Mouse (Mus musculus) limb, embryonic 12.5 days (tissue): Measurements from ENCODE around the gene 4930404H24Rik. TPM values are rescaled to one million over a fixed set of nuclear protein-coding genes. Genes with fewer than 3 reads are reported as not detected.
A peak's percentile ranks its signal among the peaks of the same experiment; 100 is the strongest.

Experiments
- ATAC-seq: fragments of 200-750 bp; cut with Nextera tagmentation; 2 replicates; pipeline ENCODE4 v1.8.0; 2017; ENCODE audit warnings: low read depth, moderate TSS enrichment; ENCODE audit not compliant: insufficient number of reproducible peaks, insufficient read depth, low FRiP score, low TSS enrichment
- H3K27ac ChIP-seq: fragments of 300-500 bp; sonication (generic); 2 replicates; pipeline ENCODE4 v1.5.1; 2016; ENCODE audit warnings: mild to moderate bottlenecking, moderate library complexity
- H3K27me3 ChIP-seq: fragments of 300-500 bp; sonication (generic); 2 replicates; pipeline ENCODE4 v1.6.1; 2016; ENCODE audit warnings: mild to moderate bottlenecking, moderate library complexity
- H3K36me3 ChIP-seq: fragments of 300-500 bp; sonication (generic); 2 replicates; pipeline ENCODE4 v1.6.1; 2016; ENCODE audit warnings: mild to moderate bottlenecking, moderate library complexity
- H3K4me1 ChIP-seq: fragments of 300-500 bp; sonication (generic); replicated peaks from 2 replicates; pipeline ENCODE4 v1.6.1; 2016
- H3K4me2 ChIP-seq: fragments of 300-500 bp; sonication (generic); 2 replicates; pipeline ENCODE4 v1.6.1; 2016; ENCODE audit warnings: mild to moderate bottlenecking, moderate library complexity
- H3K4me3 ChIP-seq: fragments of 300-500 bp; sonication (generic); replicated peaks from 2 replicates; pipeline ENCODE4 v1.5.1; 2016; ENCODE audit warnings: mild to moderate bottlenecking
- H3K9ac ChIP-seq: fragments of 300-500 bp; sonication (generic); replicated peaks from 2 replicates; pipeline ENCODE4 v1.6.1; 2016; ENCODE audit warnings: mild to moderate bottlenecking, moderate library complexity
- H3K9me3 ChIP-seq: fragments of 300-500 bp; sonication (generic); 2 replicates; pipeline ENCODE4 v1.6.1; 2016; ENCODE audit warnings: mild to moderate bottlenecking, moderate library complexity
- WGBS: fragments of 180-500 bp; shearing (Covaris S2); methylation state at CpG from one replicate; pipeline ENCODE4 v1.1.7; 2016; 5-methylcytosine and 5-hydroxymethylcytosine counted together
- polyA plus RNA-seq: library from polyadenylated mRNA; unstranded; fragments of >200 nt; fragmentation: Nextera tagmentation; extraction: Ambion mirVana; gene quantifications from 2 replicates; pipeline ENCODE4 v1.2.1, GENCODE M21; 2016

4930404H24Rik gene
- polyA plus RNA-seq, 1 experiment from 2014 or later = not detected

GRCm38 (mm10) chr2:153454841-153455506 lies 37.6 kb upstream of the 4930404H24Rik start:
- H3K27me3 ChIP-seq = no peaks in the 10 kb centered on the region
- no peak overlapping the region for H3K27ac ChIP-seq
- H3K4me3 ChIP-seq = no peak overlapping the region
- peaks cover 31% of the 10 kb centered on the region for H3K4me1 ChIP-seq
- H3K9ac ChIP-seq = 0 out of 2 replicates have a peak overlapping the region, but pooled peaks have one; percentile 12
- ATAC-seq = no peak
- WGBS = 61% methylated on average over 9 of the region's 9 CpGs
- H3K9me3 ChIP-seq = no peaks in the 10 kb centered on the region
- no peak overlapping the region for H3K4me2 ChIP-seq
- no peaks in the 10 kb centered on the region for H3K36me3 ChIP-seq

- 7% methylated on average over 4 of the region's 4 CpGs for WGBS
- 0 out of 2 replicates have a peak overlapping the region, but pooled peaks have one; percentile 23 for H3K9ac ChIP-seq
- H3K36me3 ChIP-seq = no peaks in the 10 kb centered on the region
- no peak overlapping the region for H3K4me3 ChIP-seq
- H3K4me1 ChIP-seq = peaks cover 33% of the 10 kb centered on the region
- H3K4me2 ChIP-seq = no peak overlapping the region
- no peaks in the 10 kb centered on the region for H3K27me3 ChIP-seq
- ATAC-seq = no peak
- peak overlapping the region; percentile 18; the same call in 1 of the 2 replicates for H3K27ac ChIP-seq
- H3K9me3 ChIP-seq = no peaks in the 10 kb centered on the region
Measured at GRCm38 (mm10) chr2:153457467-153457866, 35.1 kb upstream of the 4930404H24Rik start.

GRCm38 (mm10) chr2:153458022-153458441 lies 34.6 kb upstream of the 4930404H24Rik start:
- Histone ChIP-seq H3K9ac (no peak overlapping the region), H3K4me2 (no peak overlapping the region), H3K36me3 (no peaks in the 10 kb centered on the region), H3K4me3 (no peak overlapping the region), H3K27ac (peak overlapping the region; percentile 77), H3K4me1 (peaks cover 33% of the 10 kb centered on the region), H3K9me3 (no peaks in the 10 kb centered on the region), H3K27me3 (no peaks in the 10 kb centered on the region)
- no peak for ATAC-seq
- 35% methylated on average over 3 of the region's 3 CpGs for WGBS

GRCm38 (mm10) chr2:153463257-153463656 lies 29.3 kb upstream of the 4930404H24Rik start:
- no peak for ATAC-seq
- Histone ChIP-seq H3K4me1 (peaks cover 14% of the 10 kb centered on the region), H3K36me3 (no peaks in the 10 kb centered on the region), H3K9ac (no peak overlapping the region), H3K9me3 (no peaks in the 10 kb centered on the region), H3K4me3 (no peak overlapping the region), H3K27ac (no peak overlapping the region), H3K27me3 (no peaks in the 10 kb centered on the region), H3K4me2 (no peak overlapping the region)
- 71% methylated on average over 3 of the region's 3 CpGs for WGBS

- no peak overlapping the region for H3K4me3 ChIP-seq
- H3K27me3 ChIP-seq = no peaks in the 10 kb centered on the region
- H3K9ac ChIP-seq = no peak overlapping the region
- no peaks in the 10 kb centered on the region for H3K9me3 ChIP-seq
- 80% methylated on average over 1 of the region's 1 CpGs for whole genome bisulfite sequencing
- no peak overlapping the region for H3K27ac ChIP-seq
- no peak overlapping the region for H3K4me2 ChIP-seq
- no peaks in the 10 kb centered on the region for H3K36me3 ChIP-seq
- H3K4me1 ChIP-seq = peaks cover 29% of the 10 kb centered on the region
- no peak for ATAC-seq
Measured at GRCm38 (mm10) chr2:153467372-153467771, 25.2 kb upstream of the 4930404H24Rik start.

- no peak overlapping the region for H3K4me3 ChIP-seq
- H3K9ac ChIP-seq = no peak overlapping the region
- 17% methylated on average over 2 of the region's 2 CpGs for WGBS
- no peak for ATAC-seq
- 0 out of 2 replicates have a peak overlapping the region, but pooled peaks have one; percentile 4 for H3K27ac ChIP-seq
- H3K27me3 ChIP-seq = no peaks in the 10 kb centered on the region
- H3K9me3 ChIP-seq = no peaks in the 10 kb centered on the region
- H3K4me1 ChIP-seq = peaks cover 29% of the 10 kb centered on the region
- no peak overlapping the region for H3K4me2 ChIP-seq
- H3K36me3 ChIP-seq = no peaks in the 10 kb centered on the region
Measured at GRCm38 (mm10) chr2:153469317-153469716, 23.3 kb upstream of the 4930404H24Rik start.

GRCm38 (mm10) chr2:153469764-153470163 lies 22.8 kb upstream of the 4930404H24Rik start:
- H3K27ac ChIP-seq = 0 out of 2 replicates have a peak overlapping the region, but pooled peaks have one; percentile 4
- 48% methylated on average over 4 of the region's 4 CpGs for WGBS
- peaks cover 32% of the 10 kb centered on the region for H3K4me1 ChIP-seq
- H3K4me3 ChIP-seq = no peak overlapping the region
- H3K4me2 ChIP-seq = no peak overlapping the region
- peak; percentile 61; the same call in 1 of the 2 replicates for ATAC-seq
- no peaks in the 10 kb centered on the region for H3K27me3 ChIP-seq
- H3K36me3 ChIP-seq = no peaks in the 10 kb centered on the region
- no peaks in the 10 kb centered on the region for H3K9me3 ChIP-seq
- no peak overlapping the region for H3K9ac ChIP-seq

- H3K27me3 ChIP-seq = no peaks in the 10 kb centered on the region
- no peak overlapping the region for H3K9ac ChIP-seq
- peak overlapping the region; percentile 50; the same call in 1 of the 2 replicates for H3K27ac ChIP-seq
- no peak overlapping the region for H3K4me3 ChIP-seq
- H3K9me3 ChIP-seq = no peaks in the 10 kb centered on the region
- no peak overlapping the region for H3K4me2 ChIP-seq
- ATAC-seq = no peak
- 9% methylated on average over 3 of the region's 3 CpGs for WGBS
- H3K36me3 ChIP-seq = no peaks in the 10 kb centered on the region
- peaks cover 44% of the 10 kb centered on the region for H3K4me1 ChIP-seq
Measured at GRCm38 (mm10) chr2:153470983-153471382, 21.6 kb upstream of the 4930404H24Rik start.

GRCm38 (mm10) chr2:153475114-153476112 lies 17.2 kb upstream of the 4930404H24Rik start:
- H3K27ac ChIP-seq = peak overlapping the region; percentile 66
- 0 out of 2 replicates have a peak, but pooled peaks have one; percentile 9 for ATAC-seq
- WGBS = 47% methylated on average over 4 of the region's 4 CpGs
- H3K4me2 ChIP-seq = no peak overlapping the region
- H3K4me3 ChIP-seq = no peak overlapping the region
- H3K27me3 ChIP-seq = peaks cover 6% of the 10 kb centered on the region
- H3K9me3 ChIP-seq = no peaks in the 10 kb centered on the region
- H3K36me3 ChIP-seq = no peaks in the 10 kb centered on the region
- peaks cover 30% of the 10 kb centered on the region for H3K4me1 ChIP-seq
- no peak overlapping the region; the same call in 1 of the 2 replicates for H3K9ac ChIP-seq

- ATAC-seq = 0 out of 2 replicates have a peak, but pooled peaks have one; percentile 58
- H3K4me3 ChIP-seq = no peak overlapping the region
- H3K4me1 ChIP-seq = peaks cover 26% of the 10 kb centered on the region
- no peak overlapping the region for H3K4me2 ChIP-seq
- 0 out of 2 replicates have a peak overlapping the region, but pooled peaks have one; percentile 0 for H3K9ac ChIP-seq
- H3K27me3 ChIP-seq = peaks cover 22% of the 10 kb centered on the region
- no peak overlapping the region for H3K27ac ChIP-seq
- no peaks in the 10 kb centered on the region for H3K36me3 ChIP-seq
- WGBS = 10% methylated on average over 4 of the region's 4 CpGs
- no peaks in the 10 kb centered on the region for H3K9me3 ChIP-seq
Measured at GRCm38 (mm10) chr2:153478583-153478982, 14.0 kb upstream of the 4930404H24Rik start.

- Histone ChIP-seq H3K4me3 (no peak overlapping the region), H3K36me3 (no peaks in the 10 kb centered on the region), H3K9me3 (no peaks in the 10 kb centered on the region), H3K27me3 (peaks cover 31% of the 10 kb centered on the region), H3K27ac (no peak overlapping the region), H3K4me2 (no peak overlapping the region), H3K4me1 (peaks cover 34% of the 10 kb centered on the region), H3K9ac (no peak overlapping the region)
- WGBS = 67% methylated on average over 1 of the region's 1 CpGs
- no peak for ATAC-seq
Measured at GRCm38 (mm10) chr2:153479486-153479885, 13.1 kb upstream of the 4930404H24Rik start.
